Mouse (Mus musculus) megakaryocyte, embryonic 14.5 days (primary cell): Measurements from ENCODE around the gene Gtpbp4. TPM values are rescaled to one million over a fixed set of nuclear protein-coding genes. Genes with fewer than 3 reads are reported as not detected.
"Not testable (repeated sequence)": the region's sequence is repeated elsewhere in the genome, so short reads cannot be mapped to it uniquely, and the experiment has no call there.

Source experiments
- H3K27me3 ChIP-seq: replicated peaks from 2 replicates; pipeline ENCODE3; 2012; ENCODE audit warnings: inconsistent platforms
- H3K36me3 ChIP-seq: replicated peaks from 2 replicates; pipeline ENCODE3; 2012; ENCODE audit warnings: low read length, inconsistent platforms, mixed read lengths
- H3K4me1 ChIP-seq: 2 replicates; pipeline ENCODE4 v1.6.1; 2012; ENCODE audit warnings: inconsistent platforms
- H3K4me3 ChIP-seq: replicated peaks from 2 replicates; pipeline ENCODE3; 2012; ENCODE audit warnings: moderate library complexity, mild to moderate bottlenecking, inconsistent platforms
- H3K9me3 ChIP-seq: 2 replicates; pipeline ENCODE4 v1.6.1; 2012; ENCODE audit warnings: inconsistent platforms
- FLI1 ChIP-seq: IDR thresholded peaks from 2 replicates; pipeline ENCODE4 v1.6.1; 2012; ENCODE audit warnings: low read length, inconsistent platforms, mixed read lengths
- GATA1 ChIP-seq: IDR thresholded peaks from 3 replicates; pipeline ENCODE4 v1.6.1; 2012; ENCODE audit warnings: mixed read lengths, low read length, inconsistent platforms, borderline replicate concordance
- polyA plus RNA-seq: library from polyadenylated mRNA; stranded (reverse); fragments of >175 nt; gene quantifications from 2 replicates; pipeline ENCODE4 v1.2.3, GENCODE M21; 2012; ENCODE audit warnings: low replicate concordance; ENCODE audit not compliant: insufficient read depth

Gene Gtpbp4
- polyA plus RNA-seq, 1 experiment, result 2.9 TPM

DNA sequence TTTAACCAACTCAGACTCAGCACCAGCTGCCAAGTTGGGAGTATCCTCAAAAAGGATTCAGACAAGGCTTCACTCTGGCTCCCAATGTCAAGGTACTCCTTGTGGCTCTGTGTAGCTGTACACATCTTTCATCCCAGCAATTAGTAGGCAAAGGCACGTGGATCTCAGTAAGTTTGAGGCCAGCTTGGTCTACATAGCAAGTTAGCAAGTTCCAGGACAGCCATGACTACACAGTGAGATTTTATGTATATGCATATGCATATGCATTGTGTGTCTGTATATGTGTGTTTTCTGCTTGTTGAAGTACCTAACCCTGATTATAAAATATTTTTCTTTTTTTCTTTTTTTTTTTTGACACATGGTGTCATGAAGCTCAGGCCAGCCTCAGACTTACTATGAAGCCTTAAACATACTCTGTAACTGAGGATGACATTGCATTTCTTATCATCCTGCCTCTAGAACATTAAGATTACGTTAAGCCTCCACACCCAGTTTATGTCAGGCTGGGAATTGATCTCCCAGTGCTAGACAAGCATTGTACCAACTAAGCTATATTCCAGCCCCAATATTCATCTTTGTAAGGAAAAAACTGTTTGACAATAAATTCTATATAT lies 23.2 kb upstream of the Gtpbp4 start:
- Histone ChIP-seq H3K4me1 (peaks cover 69% of the 10 kb centered on the region), H3K4me3 (peak overlapping the region; percentile 28), H3K36me3 (peaks cover 4% of the 10 kb centered on the region), H3K9me3 (peaks cover 8% of the 10 kb centered on the region; the same call in 1 of the 2 replicates), H3K27me3 (no peaks in the 10 kb centered on the region)
- TF ChIP-seq FLI1 (no peak), GATA1 (no peak)

DNA sequence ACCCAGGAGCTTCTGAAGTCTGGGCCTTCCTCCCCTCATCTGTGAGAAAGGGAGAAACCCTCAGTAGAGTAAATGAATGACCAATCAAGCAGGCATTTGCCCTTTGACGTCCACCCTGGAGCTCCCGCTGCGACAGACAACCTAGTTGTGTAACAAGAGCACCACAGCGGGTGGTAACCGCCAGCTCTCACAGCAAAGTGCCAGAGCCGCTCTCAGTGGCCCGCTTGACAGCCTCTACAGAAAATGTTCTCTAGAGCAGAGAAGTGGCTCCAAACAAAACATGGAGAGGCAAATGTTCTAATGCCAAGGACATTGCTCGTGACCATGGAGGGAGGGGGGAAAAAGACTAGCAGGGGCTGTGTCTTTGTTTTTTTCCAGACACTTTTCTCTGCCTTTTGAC lies 21.3 kb upstream of the Gtpbp4 start:
- Histone ChIP-seq H3K4me3 (no peak overlapping the region), H3K27me3 (no peaks in the 10 kb centered on the region), H3K9me3 (peaks cover 8% of the 10 kb centered on the region; the same call in 1 of the 2 replicates), H3K36me3 (peaks cover 3% of the 10 kb centered on the region), H3K4me1 (peaks cover 62% of the 10 kb centered on the region)
- no peak for TF ChIP-seq GATA1
- TF ChIP-seq FLI1, result no peak

DNA sequence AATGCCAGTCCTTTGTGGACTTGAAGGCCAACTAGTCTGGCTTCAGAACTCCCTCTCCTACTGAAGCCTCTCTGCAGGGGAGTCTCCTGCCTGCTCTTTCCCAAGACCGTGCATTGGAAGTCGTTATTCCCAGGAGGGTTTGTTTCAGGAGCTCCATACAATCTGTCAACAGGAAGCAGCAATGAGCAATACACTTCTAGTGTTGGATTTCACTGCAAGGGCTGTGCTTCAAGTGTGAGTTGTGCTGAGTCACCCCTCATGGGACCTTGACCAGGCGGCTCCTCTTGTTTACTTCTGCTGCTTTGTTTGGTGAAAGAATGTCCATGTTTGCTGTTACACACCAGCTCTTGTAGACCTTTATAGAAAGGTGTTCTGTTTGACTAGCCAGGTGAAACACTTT lies 18.5 kb upstream of the Gtpbp4 start:
- H3K9me3 ChIP-seq, result peaks cover 8% of the 10 kb centered on the region; the same call in 1 of the 2 replicates
- TF ChIP-seq FLI1, result no peak
- no peak for TF ChIP-seq GATA1
- peaks cover 52% of the 10 kb centered on the region for H3K4me1 ChIP-seq
- H3K27me3 ChIP-seq, result no peaks in the 10 kb centered on the region
- H3K4me3 ChIP-seq, result peak overlapping the region; percentile 24
- H3K36me3 ChIP-seq, result peaks cover 3% of the 10 kb centered on the region

DNA sequence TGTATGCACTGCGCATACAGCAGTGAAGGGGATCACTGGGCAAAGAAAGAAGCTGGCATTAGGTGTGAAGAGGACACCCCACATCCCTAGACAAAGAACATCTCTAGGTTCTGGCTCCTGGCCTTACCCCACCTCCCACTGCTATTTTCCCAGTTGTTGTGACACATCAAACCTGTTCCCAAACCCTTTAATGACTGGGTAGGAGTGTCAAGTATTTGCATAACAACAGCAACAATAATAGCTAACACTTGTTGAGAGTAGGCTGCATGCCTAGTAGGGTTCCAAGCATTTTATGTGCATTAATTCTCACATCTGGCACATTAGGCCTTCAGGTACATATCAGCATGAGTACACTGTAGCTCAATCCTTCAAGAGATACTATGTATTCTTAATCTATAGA lies 17.6 kb upstream of the Gtpbp4 start:
- no peak overlapping the region for H3K4me3 ChIP-seq
- H3K9me3 ChIP-seq, result peaks cover 8% of the 10 kb centered on the region; the same call in 1 of the 2 replicates
- H3K27me3 ChIP-seq, result no peaks in the 10 kb centered on the region
- no peak for TF ChIP-seq FLI1
- no peak for TF ChIP-seq GATA1
- H3K4me1 ChIP-seq, result peaks cover 43% of the 10 kb centered on the region
- peaks cover 3% of the 10 kb centered on the region for H3K36me3 ChIP-seq

DNA sequence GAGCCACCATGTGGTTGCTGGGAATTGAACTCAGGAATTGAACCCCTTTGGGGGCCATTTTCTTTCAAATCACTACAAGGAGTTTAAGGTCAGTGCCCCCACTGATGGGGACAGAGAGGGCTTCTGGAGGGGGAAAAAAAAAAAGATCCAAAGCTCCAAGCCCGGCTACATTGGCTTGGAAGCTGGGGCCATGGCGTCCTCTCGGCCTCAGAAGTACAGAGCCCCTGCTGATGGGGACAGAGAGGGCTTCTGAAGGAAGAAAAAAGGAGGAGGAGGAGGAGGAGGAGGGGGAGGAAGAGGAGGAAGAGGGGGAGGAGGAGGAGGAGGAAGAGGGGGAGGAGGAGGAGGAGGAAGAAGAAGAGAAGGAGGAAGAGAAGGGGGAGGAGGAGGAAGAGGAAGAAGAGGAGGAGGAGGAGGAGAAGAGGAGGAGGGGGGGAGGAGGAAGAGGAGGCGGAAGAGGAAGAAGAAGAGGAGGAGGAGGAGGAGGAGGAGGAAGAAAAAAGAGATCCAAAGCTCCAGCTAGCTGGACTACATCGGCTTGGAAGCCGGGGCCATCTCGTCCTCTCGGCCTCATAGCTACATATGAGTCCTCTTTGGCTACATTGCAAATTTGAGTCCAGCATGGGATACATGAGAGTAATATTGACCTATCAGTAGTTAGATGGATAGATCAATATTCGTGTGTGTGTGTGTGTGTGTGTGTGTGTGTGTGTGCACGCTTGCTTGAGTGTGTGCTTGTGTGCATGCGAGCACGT lies 15.9 kb upstream of the Gtpbp4 start:
- Histone ChIP-seq H3K27me3 (no peaks in the 10 kb centered on the region), H3K9me3 (peaks cover 14% of the 10 kb centered on the region), H3K4me1 (peaks cover 45% of the 10 kb centered on the region), H3K4me3 (no peak overlapping the region), H3K36me3 (peaks cover 10% of the 10 kb centered on the region)
- TF ChIP-seq GATA1, result no peak
- no peak for TF ChIP-seq FLI1

DNA sequence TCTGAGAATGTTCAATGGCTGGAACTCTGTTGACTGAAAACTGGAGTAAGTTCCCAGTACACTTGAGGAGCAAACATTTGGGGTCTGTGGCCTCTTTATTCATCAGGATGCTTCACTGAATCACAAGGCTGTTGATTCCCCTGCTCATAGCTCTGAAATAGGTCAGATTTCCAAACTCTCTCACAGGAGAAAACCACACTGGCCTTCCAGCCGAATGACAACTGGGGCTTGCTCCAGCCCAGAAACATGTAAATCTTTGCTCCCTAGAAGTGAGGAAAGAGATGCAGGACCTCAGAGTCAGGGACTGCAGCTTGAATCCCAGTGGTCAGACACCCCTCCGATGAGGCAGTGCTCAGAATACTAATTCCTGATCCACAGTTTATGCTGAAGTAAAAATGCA lies 7.4 kb upstream of the Gtpbp4 start:
- no peak for TF ChIP-seq GATA1
- TF ChIP-seq FLI1, result no peak
- Histone ChIP-seq H3K4me3 (no peak overlapping the region), H3K9me3 (peaks cover 9% of the 10 kb centered on the region), H3K27me3 (no peaks in the 10 kb centered on the region), H3K36me3 (peaks cover 7% of the 10 kb centered on the region), H3K4me1 (peaks cover 5% of the 10 kb centered on the region; the same call in 1 of the 2 replicates)

DNA sequence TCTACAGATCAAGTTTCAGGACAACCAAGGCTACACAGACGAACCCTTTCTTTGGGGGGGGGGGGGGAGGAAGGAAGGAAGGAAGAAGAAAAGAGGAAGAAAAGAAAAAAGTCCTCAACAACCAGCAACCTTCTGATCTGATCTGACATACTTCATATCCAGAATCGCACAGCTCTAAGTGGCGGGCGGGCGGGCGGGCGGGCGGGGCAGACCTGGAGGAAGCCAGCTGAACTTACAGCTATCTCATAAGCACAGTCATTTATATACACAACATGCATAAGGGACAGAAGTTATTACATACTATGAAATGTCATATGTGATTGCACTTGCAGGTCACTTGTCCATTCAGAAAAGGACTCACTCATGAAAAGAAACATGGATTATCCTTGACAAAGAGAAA lies 3.6 kb upstream of the Gtpbp4 start:
- no peaks in the 10 kb centered on the region for H3K9me3 ChIP-seq
- TF ChIP-seq FLI1 (no peak), GATA1 (no peak)
- no peaks in the 10 kb centered on the region for H3K36me3 ChIP-seq
- H3K4me1 ChIP-seq, result peaks cover 14% of the 10 kb centered on the region; the same call in 1 of the 2 replicates
- H3K4me3 ChIP-seq, result no peak overlapping the region
- H3K27me3 ChIP-seq, result no peaks in the 10 kb centered on the region

DNA sequence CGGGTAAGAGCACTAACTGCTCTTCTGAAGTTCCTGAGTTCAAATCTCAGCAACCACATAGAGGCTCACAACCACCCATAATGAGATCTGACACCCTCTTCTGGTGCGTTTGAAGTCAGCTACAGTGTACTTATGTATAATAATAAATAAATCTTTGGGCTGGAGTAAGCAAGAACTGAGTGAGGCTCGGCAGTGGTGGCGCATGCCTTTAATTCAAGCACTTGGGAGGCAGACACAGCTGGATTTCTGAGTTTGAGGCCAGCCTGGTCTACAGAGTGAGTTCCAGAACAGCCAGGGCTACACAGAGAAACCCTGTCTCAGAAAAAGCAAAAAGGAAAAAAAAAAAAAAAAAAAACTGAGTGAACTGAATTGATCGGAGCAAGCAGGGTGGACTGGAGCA lies 1.3 kb upstream of the Gtpbp4 start:
- H3K4me1 ChIP-seq, result peaks cover 32% of the 10 kb centered on the region
- H3K27me3 ChIP-seq, H3K4me3 ChIP-seq, H3K9me3 ChIP-seq, H3K36me3 ChIP-seq: not testable (repeated sequence)

DNA sequence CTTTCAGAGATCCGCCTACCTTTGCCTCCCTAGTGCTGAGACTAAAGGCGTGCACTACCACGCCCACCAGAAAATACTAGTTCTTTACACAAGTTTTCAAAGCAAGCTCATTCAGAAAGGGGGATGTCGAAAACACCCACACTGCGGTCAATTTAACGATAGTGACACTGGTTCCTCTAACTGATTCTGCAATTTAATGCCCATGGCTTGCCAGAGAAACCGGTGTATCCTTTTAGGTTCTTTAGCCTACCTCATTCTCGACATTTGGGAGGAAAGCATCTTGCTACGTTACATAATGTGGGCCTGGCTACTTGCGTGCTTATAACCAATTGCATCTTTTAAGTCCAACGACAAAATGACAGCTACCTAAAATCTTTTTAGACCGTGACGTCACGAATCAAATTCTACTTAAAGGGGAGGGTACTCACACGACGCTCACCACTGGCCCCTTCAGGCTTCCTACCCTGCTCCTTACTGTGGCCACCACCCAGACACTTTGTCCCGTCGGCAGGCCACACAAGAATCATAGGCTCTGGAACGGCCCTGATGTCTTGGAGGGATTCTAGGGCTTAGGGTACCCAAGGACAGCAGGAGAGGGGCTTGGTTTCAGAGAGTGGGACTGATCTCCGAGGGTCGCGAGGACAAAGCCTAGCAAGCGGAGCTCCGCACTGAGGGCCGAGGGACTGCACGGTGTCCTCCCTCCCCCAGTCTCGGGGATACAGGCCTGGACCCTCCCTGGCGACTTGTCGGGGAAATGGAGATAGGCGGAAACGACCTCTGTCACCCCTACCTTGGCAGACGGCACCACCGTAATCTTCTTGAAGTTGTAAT lies 509 bp downstream of the Gtpbp4 start:
- Histone ChIP-seq H3K4me3 (peak overlapping the region; percentile 99), H3K4me1 (peaks cover 44% of the 10 kb centered on the region)
- no peak for TF ChIP-seq GATA1

DNA sequence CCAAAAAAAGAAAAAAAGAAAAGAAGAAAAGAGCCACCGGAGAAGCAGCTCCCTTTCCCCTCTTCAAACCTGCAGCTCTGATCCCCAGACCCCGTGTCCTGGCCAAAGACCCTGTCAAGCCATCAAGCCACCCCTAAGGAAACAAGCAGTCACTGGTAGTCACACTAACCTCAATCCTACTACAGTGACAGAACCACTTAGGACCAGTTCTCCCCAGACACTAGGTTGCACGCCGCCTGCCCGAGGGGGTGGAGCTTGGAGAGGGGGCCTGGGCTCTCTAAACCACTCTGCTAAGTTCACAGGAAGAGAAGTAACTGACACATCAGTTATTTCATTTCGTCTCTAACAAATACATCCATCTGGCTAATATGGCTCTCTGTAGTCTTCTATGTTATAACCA lies 3.7 kb downstream of the Gtpbp4 start:
- no peak for TF ChIP-seq FLI1
- no peak for TF ChIP-seq GATA1
- peaks cover 61% of the 10 kb centered on the region for H3K4me1 ChIP-seq
- no peaks in the 10 kb centered on the region for H3K27me3 ChIP-seq
- peaks cover 57% of the 10 kb centered on the region for H3K36me3 ChIP-seq
- no peak overlapping the region for H3K4me3 ChIP-seq
- H3K9me3 ChIP-seq, result no peaks in the 10 kb centered on the region

More for the DNA sequence above, 509 bp downstream of the Gtpbp4 start:
- Histone ChIP-seq H3K36me3 (peaks cover 26% of the 10 kb centered on the region), H3K27me3 (no peaks in the 10 kb centered on the region), H3K9me3 (no peaks in the 10 kb centered on the region)
